Mouse (Mus musculus) forelimb bud, embryonic 11.5 days (tissue): ENCODE results near the gene Tenm4.
"Not testable (repeated sequence)": the region's sequence is repeated elsewhere in the genome, so short reads cannot be mapped to it uniquely, and the experiment has no call there.

Experiments used
- DNase-seq: peaks from one replicate; pipeline ENCODE4 v3.0.0-alpha.2; 2012; ENCODE audit warnings: low read depth, low spot score

Tenm4 gene

DNA sequence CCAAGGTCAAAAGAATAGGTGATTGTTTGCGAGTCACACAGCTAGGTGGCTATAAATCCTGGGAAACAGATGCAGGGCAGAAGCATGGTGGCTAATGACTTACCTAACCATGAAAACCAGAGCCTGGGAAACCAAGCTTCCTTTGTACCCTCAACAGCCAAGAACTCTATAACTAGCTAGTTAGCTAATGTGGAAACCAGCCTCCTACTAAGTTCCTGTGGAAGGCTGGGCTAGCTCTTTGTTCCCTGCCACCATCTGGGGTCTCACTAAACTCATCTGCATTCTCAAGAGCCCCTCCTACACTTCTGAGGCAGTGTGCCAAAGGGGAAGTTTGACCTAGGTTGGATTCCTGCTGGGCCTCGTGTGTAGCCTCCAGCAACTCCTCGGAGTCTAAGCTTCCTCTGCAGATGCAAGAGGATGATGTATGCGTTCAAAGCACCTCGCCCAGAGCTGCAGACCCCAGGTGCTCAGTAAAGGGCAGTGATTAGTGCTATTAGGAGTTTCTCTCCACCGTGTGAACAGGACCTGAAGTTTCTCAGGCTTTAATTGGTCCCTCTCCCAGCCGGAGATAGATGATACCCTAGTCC, 719.1 kb downstream of the Tenm4 start:
- DNase-seq, result peak; percentile 68

DNA sequence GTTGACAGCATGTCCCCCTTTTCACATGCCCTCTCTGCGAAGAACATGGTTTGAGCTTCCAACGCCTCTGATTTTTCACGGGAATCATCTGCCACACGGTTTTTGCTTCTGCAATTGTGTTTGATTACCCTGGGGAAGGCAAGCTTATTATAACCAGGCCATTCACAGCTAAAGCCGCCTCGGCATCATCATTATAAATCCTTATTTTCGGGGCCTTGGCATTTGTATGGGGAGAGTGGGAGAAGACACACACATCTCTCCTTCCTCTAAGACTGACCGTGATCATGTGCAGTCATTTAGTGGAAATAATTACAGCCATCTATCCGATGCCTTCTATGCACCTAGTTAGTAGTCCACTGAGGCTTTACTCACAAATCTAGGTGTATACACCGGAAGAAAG, 719.9 kb downstream of the Tenm4 start:
- no peak for DNase-seq

- no peak for DNase-seq
Observed at GRCm38 (mm10) chr7:96899036-96899569, 728.1 kb downstream of the Tenm4 start.

- no peak for DNase-seq
Observed at GRCm38 (mm10) chr7:96902183-96902582, 731.1 kb downstream of the Tenm4 start.

- DNase-seq, result no peak
Observed at GRCm38 (mm10) chr7:96903088-96903985, 732.3 kb downstream of the Tenm4 start.

DNA sequence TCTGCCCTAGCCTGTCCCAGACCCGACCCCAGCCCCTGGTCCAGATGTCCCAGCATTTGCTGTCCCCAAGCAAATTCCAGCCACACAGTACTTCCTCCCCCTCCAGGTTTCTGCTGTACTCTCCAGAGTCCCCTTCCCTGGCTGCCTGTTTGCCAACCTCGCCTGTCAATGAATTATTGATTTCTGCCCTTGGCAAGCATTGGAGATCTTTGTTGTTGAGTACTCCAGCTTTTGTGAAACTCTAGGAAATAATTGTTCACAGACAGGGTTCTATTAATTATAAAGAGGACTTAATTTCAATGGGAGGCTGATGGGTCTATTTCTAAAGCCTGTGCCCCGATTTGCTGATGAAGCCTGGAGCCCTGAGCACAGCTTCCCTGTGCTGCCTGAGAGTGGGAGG, 733.4 kb downstream of the Tenm4 start:
- no peak for DNase-seq

GRCm38 (mm10) chr7:96904936-96905335, 733.9 kb downstream of the Tenm4 start:
- DNase-seq, result no peak

DNA sequence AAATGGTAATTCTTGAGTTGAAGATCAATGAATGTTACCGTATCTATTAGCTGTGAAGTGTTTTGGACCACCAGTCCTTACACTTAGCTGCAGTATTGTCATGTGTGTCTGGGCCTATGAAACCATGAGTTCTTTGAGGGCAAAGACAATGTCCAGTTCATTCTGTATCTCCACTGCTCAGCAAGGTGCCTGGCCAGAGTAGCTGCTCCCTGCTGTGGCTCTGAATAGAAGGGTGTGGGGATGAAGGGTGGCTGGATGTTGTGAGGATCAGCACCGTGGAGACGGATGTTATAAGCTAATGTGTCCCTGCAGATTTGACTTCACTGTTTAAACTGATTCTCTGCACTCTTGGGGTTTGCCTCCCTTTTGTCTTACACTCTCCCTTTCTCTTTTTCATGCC, 734.4 kb downstream of the Tenm4 start:
- DNase-seq, result no peak

DNA sequence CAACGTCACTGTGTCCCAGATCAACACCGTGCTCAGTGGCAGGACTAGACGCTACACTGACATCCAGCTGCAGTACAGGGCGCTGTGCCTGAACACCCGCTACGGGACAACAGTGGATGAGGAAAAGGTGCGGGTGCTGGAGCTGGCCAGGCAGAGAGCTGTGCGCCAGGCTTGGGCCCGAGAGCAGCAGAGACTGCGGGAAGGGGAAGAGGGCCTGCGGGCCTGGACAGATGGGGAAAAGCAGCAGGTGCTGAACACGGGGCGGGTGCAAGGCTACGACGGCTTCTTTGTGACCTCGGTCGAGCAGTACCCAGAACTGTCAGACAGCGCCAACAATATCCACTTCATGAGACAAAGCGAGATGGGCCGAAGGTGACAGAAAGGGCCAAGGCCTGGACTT, 735.2 kb downstream of the Tenm4 start:
- no peak for DNase-seq

- DNase-seq, result no peak
Observed at GRCm38 (mm10) chr7:96907971-96908680, 737.1 kb downstream of the Tenm4 start.

DNA sequence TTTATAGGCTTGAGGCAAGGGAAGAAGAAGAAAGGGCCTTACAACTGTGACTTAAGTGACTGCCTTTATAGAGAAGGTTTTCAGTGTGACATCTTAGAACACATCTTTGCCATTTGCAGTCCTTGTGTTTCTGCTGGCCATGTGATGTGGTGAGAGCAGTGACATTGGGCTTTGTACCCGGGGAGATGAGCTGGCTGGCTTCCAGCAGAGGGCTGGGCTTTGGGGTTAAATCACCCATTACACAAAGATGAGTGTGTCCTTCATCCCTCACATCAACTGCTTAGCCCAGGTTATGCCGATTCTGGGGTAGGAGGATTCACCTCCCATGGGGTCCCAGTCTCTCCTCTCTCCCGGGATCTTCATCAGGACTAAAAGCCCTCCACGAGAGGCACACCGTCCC, 738.8 kb downstream of the Tenm4 start:
- DNase-seq, result no peak

- DNase-seq, result peak; percentile 78
Observed at GRCm38 (mm10) chr7:96910310-96910960, 739.4 kb downstream of the Tenm4 start.

DNA sequence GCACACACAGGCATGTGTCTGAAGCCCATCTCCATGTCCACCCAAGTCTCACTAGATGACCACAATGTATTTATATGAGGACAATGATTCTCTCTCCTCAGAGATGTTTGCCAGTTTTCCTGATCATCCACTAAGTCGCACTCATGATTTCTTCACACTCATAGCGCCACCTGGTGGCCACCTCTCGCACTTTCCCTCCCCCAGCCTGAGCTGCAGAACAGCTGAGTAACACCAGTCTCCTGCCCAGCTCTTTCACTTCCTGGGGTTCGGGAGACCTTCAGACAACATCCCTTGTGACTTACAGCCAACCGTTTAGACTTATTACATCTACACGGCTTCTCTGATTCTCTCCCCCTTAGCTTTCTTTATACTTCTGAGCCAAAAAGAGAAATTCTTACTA, 743.0 kb downstream of the Tenm4 start:
- DNase-seq, result peak; percentile 90

DNA sequence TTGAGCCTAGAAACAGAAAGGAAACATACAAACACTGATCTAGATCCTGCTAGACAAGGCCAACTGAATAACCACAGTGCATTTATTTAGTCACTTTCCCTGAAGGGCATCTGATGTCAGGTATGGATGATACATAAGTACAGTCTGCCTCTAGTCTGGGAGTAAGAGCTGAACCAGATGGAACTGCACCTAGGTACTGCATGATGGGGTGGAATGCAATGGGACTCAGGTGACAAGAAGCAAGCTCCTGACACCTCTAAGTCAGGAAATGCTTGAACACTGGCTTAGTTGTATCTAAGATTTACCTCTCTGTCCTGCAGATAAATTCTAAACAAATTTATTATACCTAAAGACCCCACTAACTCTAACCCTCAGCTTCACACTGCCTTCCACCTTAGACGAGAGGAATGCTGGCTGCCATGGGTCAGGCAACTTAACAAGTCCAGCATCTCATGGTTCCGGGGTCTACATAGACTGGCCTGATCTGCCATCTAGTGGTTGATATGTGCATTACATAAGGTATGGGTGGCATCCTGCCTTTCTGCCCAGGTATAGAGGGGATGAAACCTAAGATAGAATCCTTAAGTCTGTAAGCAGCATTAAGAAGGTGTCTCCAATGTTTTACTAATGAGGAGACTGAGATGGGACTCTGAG, 744.5 kb downstream of the Tenm4 start:
- peak; percentile 87 for DNase-seq

DNA sequence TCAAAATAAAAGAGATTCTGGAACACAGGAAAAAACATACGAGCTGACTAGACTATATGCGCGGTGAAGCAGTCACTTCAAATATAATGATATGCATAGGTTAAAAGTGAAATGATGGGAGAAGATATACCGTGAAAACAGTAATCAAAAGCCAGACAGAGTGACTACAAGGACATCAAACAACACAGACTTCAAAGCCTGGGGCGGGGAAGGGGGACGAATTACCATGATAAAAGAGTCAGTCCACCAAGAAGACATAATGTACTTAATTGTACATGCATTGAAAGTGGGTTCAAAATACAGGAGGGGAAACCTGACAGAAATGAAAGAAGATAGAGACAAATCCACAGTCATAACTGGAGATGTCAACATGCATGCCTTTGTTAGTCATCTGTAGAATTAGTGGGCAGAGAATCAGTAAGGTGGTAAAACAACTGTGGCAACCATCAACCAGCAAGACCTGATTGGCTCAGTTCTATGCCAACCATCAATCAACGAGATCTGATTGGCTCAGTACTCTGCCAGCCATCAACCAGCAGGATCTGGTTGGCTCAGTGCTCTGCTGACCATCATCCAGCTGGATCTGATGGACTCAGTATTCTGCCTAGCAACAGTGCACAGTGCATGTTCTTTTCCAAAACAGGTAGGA, 749.5 kb downstream of the Tenm4 start:
- no peak for DNase-seq

- no peak for DNase-seq
Observed at GRCm38 (mm10) chr7:96922927-96923326, 751.9 kb downstream of the Tenm4 start.

GRCm38 (mm10) chr7:96943715-96944377, 772.8 kb downstream of the Tenm4 start:
- no peak for DNase-seq

- not testable (repeated sequence) for DNase-seq
Observed at GRCm38 (mm10) chr7:96946501-96946900, 775.5 kb downstream of the Tenm4 start.

- peak; percentile 98 for DNase-seq
Observed at GRCm38 (mm10) chr7:96951281-96952051, 780.4 kb downstream of the Tenm4 start, which contains the start of gene Nars2. Gene Nars2 (plus strand): TSS chr7:96951505.
